In genomic region chr9:14634155-14634554, GRCm38 (mm10) we compare ENCODE assay signal across 8 mouse cellular contexts. TPM values are rescaled to one million over a fixed set of nuclear protein-coding genes. Genes with fewer than 3 reads are reported as not detected.
DNase-seq lines count a peak whose midpoint lies in the region; ATAC-seq lines count a peak whose summit lies in the region.

No protein-coding gene starts in this region.

- H3K27ac ChIP-seq in heart, embryonic 16.5 days (ENCODE audit: low read length): no peak overlapping the region
- H3K27ac ChIP-seq in forebrain, embryonic 13.5 days: no peak overlapping the region
- no peak overlapping the region for H3K27ac ChIP-seq in midbrain, embryonic 12.5 days (replicated peaks)
- H3K27ac ChIP-seq in liver, embryonic 11.5 days (ENCODE audit: low read depth, low read length): no peak overlapping the region

- ATAC-seq in heart, embryonic 16.5 days (replicated peaks; ENCODE audit: extremely low read depth, insufficient read depth, low FRiP score): 0 out of 2 replicates have a peak, but pooled peaks have one; percentile 67
- peak; percentile 86 for ATAC-seq in forebrain, embryonic 13.5 days
- peak; percentile 72 for ATAC-seq in midbrain, embryonic 12.5 days (ENCODE audit: low FRiP score, low read depth)
- no peak for ATAC-seq in liver, embryonic 11.5 days (replicated peaks; ENCODE audit: low FRiP score)

- peak overlapping the region; percentile 10; the same call in 1 of the 2 replicates for H3K4me2 ChIP-seq in heart, embryonic 16.5 days (ENCODE audit: low read depth, low read length)
- peak overlapping the region; percentile 40 for H3K4me2 ChIP-seq in forebrain, embryonic 13.5 days
- H3K4me2 ChIP-seq in midbrain, embryonic 12.5 days (replicated peaks): peak overlapping the region; percentile 47
- H3K4me2 ChIP-seq in liver, embryonic 11.5 days: no peak overlapping the region

- WGBS in heart, embryonic 16.5 days: 16% methylated on average over 15 of the region's 15 CpGs
- 14% methylated on average over 15 of the region's 15 CpGs for WGBS in forebrain, embryonic 13.5 days
- WGBS in midbrain, embryonic 12.5 days: 15% methylated on average over 15 of the region's 15 CpGs
- 25% methylated on average over 15 of the region's 15 CpGs for WGBS in liver, embryonic 11.5 days

- H3K4me3 ChIP-seq in heart, embryonic 16.5 days (ENCODE audit: low read length): no peak overlapping the region
- no peak overlapping the region for H3K4me3 ChIP-seq in forebrain, embryonic 13.5 days
- no peak overlapping the region for H3K4me3 ChIP-seq in midbrain, embryonic 12.5 days
- no peak overlapping the region for H3K4me3 ChIP-seq in liver, embryonic 11.5 days (ENCODE audit: low read depth, low read length)

- H3K9me3 ChIP-seq in heart, embryonic 16.5 days (replicated peaks; ENCODE audit: control insufficient read depth, low read length): no peaks in the 10 kb centered on the region
- no peaks in the 10 kb centered on the region for H3K9me3 ChIP-seq in forebrain, embryonic 13.5 days (replicated peaks)
- no peaks in the 10 kb centered on the region for H3K9me3 ChIP-seq in midbrain, embryonic 12.5 days
- no peaks in the 10 kb centered on the region for H3K9me3 ChIP-seq in liver, embryonic 11.5 days (ENCODE audit: control insufficient read depth, low read length)

- H3K9ac ChIP-seq in heart, embryonic 16.5 days (ENCODE audit: low read length): no peak overlapping the region
- H3K9ac ChIP-seq in forebrain, embryonic 13.5 days: 0 out of 2 replicates have a peak overlapping the region, but pooled peaks have one; percentile 13
- H3K9ac ChIP-seq in midbrain, embryonic 12.5 days (replicated peaks): no peak overlapping the region
- H3K9ac ChIP-seq in liver, embryonic 11.5 days (ENCODE audit: low read depth, low read length): no peak overlapping the region

- no peaks in the 10 kb centered on the region for H3K27me3 ChIP-seq in heart, embryonic 16.5 days (ENCODE audit: control insufficient read depth, insufficient read depth, low read length)
- H3K27me3 ChIP-seq in forebrain, embryonic 13.5 days: peaks cover 9% of the 10 kb centered on the region; the same call in 1 of the 2 replicates
- H3K27me3 ChIP-seq in midbrain, embryonic 12.5 days: peaks cover 28% of the 10 kb centered on the region
- H3K27me3 ChIP-seq in liver, embryonic 11.5 days (replicated peaks; ENCODE audit: control insufficient read depth, insufficient read depth, low read length): peaks cover 11% of the 10 kb centered on the region

- DNase-seq in heart, adult 8-10 months (ENCODE audit: low spot score): no peak
- DNase-seq in brain, adult 2 months (ENCODE audit: low read depth, low spot score): peak; percentile 83
- no peak for DNase-seq in thymus, postnatal 14 days
- no peak for DNase-seq in liver, embryonic 11.5 days (ENCODE audit: low spot score)
- DNase-seq in natural killer cell, adult 2 months (ENCODE audit: low spot score in 2 of 2): no peak

- 0 out of 2 replicates have a peak, but pooled peaks cover 2% of the 10 kb centered on the region for H3K4me1 ChIP-seq in heart, embryonic 16.5 days (ENCODE audit: control insufficient read depth, insufficient read depth, low read length)
- H3K4me1 ChIP-seq in forebrain, embryonic 13.5 days: peaks cover 6% of the 10 kb centered on the region
- peaks cover 31% of the 10 kb centered on the region for H3K4me1 ChIP-seq in midbrain, embryonic 12.5 days
- H3K4me1 ChIP-seq in liver, embryonic 11.5 days (replicated peaks; ENCODE audit: control insufficient read depth, insufficient read depth, low read length): no peaks in the 10 kb centered on the region

- H3K36me3 ChIP-seq in heart, embryonic 16.5 days (ENCODE audit: control insufficient read depth, insufficient read depth): no peaks in the 10 kb centered on the region
- no peaks in the 10 kb centered on the region for H3K36me3 ChIP-seq in forebrain, embryonic 13.5 days (ENCODE audit: poor library complexity, severe bottlenecking)
- no peaks in the 10 kb centered on the region for H3K36me3 ChIP-seq in midbrain, embryonic 12.5 days
- no peaks in the 10 kb centered on the region for H3K36me3 ChIP-seq in liver, embryonic 11.5 days (ENCODE audit: control insufficient read depth, insufficient read depth, low read length)

RNA-seq across cellular contexts. Expression of gene Amotl1, which starts 10.7 kb away (rescaled TPM):
- polyA plus RNA-seq in heart, embryonic 16.5 days (2015; fragmentation: Nextera tagmentation; extraction: Ambion mirVana): 17.8 and 19.1 TPM in 2 replicates
- 10 to 100 TPM; 56.2 to 65.0 (median 58.1) TPM for total RNA-seq in heart, adult 8-10 months (2022)
- polyA plus RNA-seq in forebrain, embryonic 13.5 days (2015; fragmentation: Nextera tagmentation; extraction: Ambion mirVana): 10.6 and 11.9 TPM in 2 replicates
- 14.6 and 15.7 TPM in 2 replicates for polyA plus RNA-seq in midbrain, embryonic 12.5 days (2016; fragmentation: Nextera tagmentation; extraction: Ambion mirVana)
- polyA plus RNA-seq in liver, embryonic 11.5 days (2014; fragmentation: Nextera tagmentation; extraction: Ambion mirVana): 8.5 and 9.5 TPM in 2 replicates
